Mouse (Mus musculus) limb, embryonic 10.5 days (tissue): ENCODE data around the gene Mia3. TPM values are rescaled to one million over a fixed set of nuclear protein-coding genes. Genes with fewer than 3 reads are reported as not detected.
"Not testable (repeated sequence)": the region's sequence is repeated elsewhere in the genome, so short reads cannot be mapped to it uniquely, and the experiment has no call there.

ENCODE experiments used
- DNase-seq: peaks from one replicate; pipeline ENCODE4 v3.0.0-alpha.2; 2017; ENCODE audit warnings: low spot score
- H3K27ac ChIP-seq: fragments of 300-500 bp; sonication (generic); 2 replicates; pipeline ENCODE4 v1.5.1; 2016; ENCODE audit warnings: mild to moderate bottlenecking
- H3K27me3 ChIP-seq: fragments of 300-500 bp; sonication (generic); 2 replicates; pipeline ENCODE4 v1.6.1; 2016; ENCODE audit warnings: low read depth, mild to moderate bottlenecking; ENCODE audit not compliant: poor library complexity, severe bottlenecking
- H3K36me3 ChIP-seq: fragments of 300-500 bp; sonication (generic); 2 replicates; pipeline ENCODE4 v1.6.1; 2016; ENCODE audit warnings: mild to moderate bottlenecking, moderate library complexity
- H3K4me1 ChIP-seq: fragments of 300-500 bp; sonication (generic); 2 replicates; pipeline ENCODE4 v1.6.1; 2016
- H3K4me3 ChIP-seq: fragments of 300-500 bp; sonication (generic); 2 replicates; pipeline ENCODE4 v1.5.1; 2016; ENCODE audit warnings: mild to moderate bottlenecking, moderate library complexity
- H3K9me3 ChIP-seq: fragments of 300-500 bp; sonication (generic); replicated peaks from 2 replicates; pipeline ENCODE4 v1.6.1; 2016; ENCODE audit warnings: mild to moderate bottlenecking
- WGBS: fragments of 180-500 bp; shearing (Covaris S2); methylation state at CpG from one replicate; pipeline ENCODE4 v1.1.7; 2016; 5-methylcytosine and 5-hydroxymethylcytosine counted together
- polyA plus RNA-seq: library from polyadenylated mRNA; unstranded; fragments of >200 nt; fragmentation: Nextera tagmentation; extraction: Ambion mirVana; gene quantifications from 2 replicates; pipeline ENCODE4 v1.2.1, GENCODE M21; 2016

Gene Mia3
- 79.3 and 103 TPM in 2 replicates for polyA plus RNA-seq

- peak; percentile 94 for DNase-seq
- WGBS, result 1% methylated on average over 51 of the region's 51 CpGs
- peak within 1 kb of the TSS; percentile 98 for H3K4me3 ChIP-seq
- peaks cover 23% of the 10 kb centered on the region for H3K4me1 ChIP-seq
- H3K36me3 ChIP-seq, result peaks cover 19% of the 10 kb centered on the region
- no peaks in the 10 kb centered on the region for H3K27me3 ChIP-seq
- H3K27ac ChIP-seq, result peak within 1 kb of the TSS; percentile 91
- H3K9me3 ChIP-seq, result no peaks in the 10 kb centered on the region
Observed at GRCm38 (mm10) chr1:183369427-183370014, at the start of gene Mia3. Gene Mia3, minus strand, starts transcription at chr1:183369553.

DNA sequence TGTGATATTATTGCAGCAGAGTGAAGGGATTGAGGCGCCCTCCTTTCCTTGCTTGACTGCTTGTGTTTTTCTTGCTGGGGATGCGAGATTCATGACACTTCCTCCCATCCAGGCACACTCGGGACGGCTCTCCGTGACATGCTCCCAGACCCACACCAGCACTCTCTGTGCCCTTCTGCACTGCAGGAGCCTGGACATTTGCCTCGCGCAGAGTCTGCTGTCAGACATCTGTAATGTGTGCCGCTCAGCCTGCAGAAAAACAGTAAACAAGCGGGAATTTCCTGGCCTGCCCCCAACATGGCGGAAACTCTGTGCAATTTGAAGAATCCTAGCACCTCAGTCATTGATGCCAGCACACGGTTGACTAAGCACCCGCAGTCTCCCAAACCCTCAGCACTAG, 48.5 kb upstream of the Mia3 start, which contains the start of gene Hhipl2:
Hhipl2 (plus strand) TSS at position 343 of the 400 bp plus-strand sequence.
- 0 out of 2 replicates have a peak, but pooled peaks cover 3% of the 10 kb centered on the region for H3K36me3 ChIP-seq
- DNase-seq, result no peak
- H3K27ac ChIP-seq, result no peak within 1 kb of the TSS
- WGBS, result 86% methylated on average over 12 of the region's 12 CpGs
- no peaks in the 10 kb centered on the region for H3K9me3 ChIP-seq
- H3K4me3 ChIP-seq, result no peak within 1 kb of the TSS
- H3K4me1 ChIP-seq, result no peaks in the 10 kb centered on the region
- no peaks in the 10 kb centered on the region for H3K27me3 ChIP-seq

GRCm38 (mm10) chr1:183414081-183414727, 44.9 kb upstream of the Mia3 start:
- Histone ChIP-seq H3K27ac (no peak overlapping the region), H3K4me1 (no peaks in the 10 kb centered on the region), H3K9me3 (no peaks in the 10 kb centered on the region), H3K36me3 (peaks cover 34% of the 10 kb centered on the region), H3K4me3 (no peak overlapping the region), H3K27me3 (no peaks in the 10 kb centered on the region)
- no peak for DNase-seq
- 92% methylated on average over 15 of the region's 15 CpGs for WGBS

DNA sequence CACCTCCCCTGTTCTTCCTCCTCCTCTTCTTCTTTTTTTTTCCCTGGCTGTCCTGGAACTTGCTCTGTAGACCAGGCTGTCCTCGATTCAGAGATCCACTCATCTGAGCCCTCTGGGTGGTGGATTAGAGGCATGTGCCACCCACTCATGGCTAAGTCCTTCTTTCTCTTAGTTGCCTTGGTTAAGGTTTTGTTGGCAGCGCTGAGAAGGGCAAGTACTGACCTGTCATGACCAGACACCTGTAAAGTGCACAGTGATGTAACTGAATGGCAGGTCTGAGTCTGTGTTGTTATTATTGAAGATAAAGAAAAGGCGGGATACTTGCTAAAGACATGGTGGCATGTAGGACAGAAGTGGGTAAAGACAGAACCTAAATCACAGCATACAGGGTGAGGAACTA, 34.0 kb upstream of the Mia3 start:
- no peak overlapping the region for H3K27ac ChIP-seq
- H3K4me3 ChIP-seq, result no peak overlapping the region
- H3K4me1 ChIP-seq, result no peaks in the 10 kb centered on the region
- H3K9me3 ChIP-seq, result no peaks in the 10 kb centered on the region
- no peaks in the 10 kb centered on the region for H3K27me3 ChIP-seq
- peaks cover 76% of the 10 kb centered on the region for H3K36me3 ChIP-seq
- DNase-seq, result no peak
- 90% methylated on average over 3 of the region's 3 CpGs for WGBS

GRCm38 (mm10) chr1:183388426-183389406, 19.4 kb upstream of the Mia3 start, which contains the start of gene Taf1a:
Gene Taf1a, plus strand, starts transcription at chr1:183388981.
- WGBS, result 6% methylated on average over 44 of the region's 44 CpGs
- Histone ChIP-seq H3K36me3 (peaks cover 28% of the 10 kb centered on the region), H3K9me3 (no peaks in the 10 kb centered on the region), H3K27me3 (0 out of 2 replicates have a peak, but pooled peaks cover 4% of the 10 kb centered on the region), H3K4me3 (peak within 1 kb of the TSS; percentile 77), H3K27ac (peak within 1 kb of the TSS; percentile 79), H3K4me1 (peaks cover 8% of the 10 kb centered on the region)
- peak; percentile 97 for DNase-seq

DNA sequence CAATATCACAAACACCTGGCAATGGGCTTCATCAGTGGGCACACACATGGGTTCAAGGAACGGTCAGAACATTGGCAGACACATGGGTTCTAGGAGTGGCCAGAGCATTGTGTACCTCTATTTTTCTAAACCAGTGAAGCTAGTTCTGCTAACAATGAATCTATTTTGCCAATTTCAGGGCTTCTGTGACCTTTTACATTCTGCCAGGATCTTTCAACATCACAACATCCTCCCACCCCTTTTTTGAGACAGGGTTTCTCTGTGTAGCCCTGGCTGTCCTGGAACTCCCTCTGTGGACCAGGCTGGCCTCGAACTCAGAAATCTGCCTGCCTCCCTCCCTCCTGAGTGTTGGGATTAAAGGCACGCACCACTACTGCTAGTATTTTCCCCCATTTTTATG, 18.1 kb upstream of the Mia3 start:
- not testable (repeated sequence) for H3K27me3 ChIP-seq, H3K4me3 ChIP-seq, H3K9me3 ChIP-seq, H3K4me1 ChIP-seq, H3K27ac ChIP-seq, DNase-seq
- WGBS, result 93% methylated on average over 3 of the region's 3 CpGs
- peaks cover 19% of the 10 kb centered on the region for H3K36me3 ChIP-seq

DNA sequence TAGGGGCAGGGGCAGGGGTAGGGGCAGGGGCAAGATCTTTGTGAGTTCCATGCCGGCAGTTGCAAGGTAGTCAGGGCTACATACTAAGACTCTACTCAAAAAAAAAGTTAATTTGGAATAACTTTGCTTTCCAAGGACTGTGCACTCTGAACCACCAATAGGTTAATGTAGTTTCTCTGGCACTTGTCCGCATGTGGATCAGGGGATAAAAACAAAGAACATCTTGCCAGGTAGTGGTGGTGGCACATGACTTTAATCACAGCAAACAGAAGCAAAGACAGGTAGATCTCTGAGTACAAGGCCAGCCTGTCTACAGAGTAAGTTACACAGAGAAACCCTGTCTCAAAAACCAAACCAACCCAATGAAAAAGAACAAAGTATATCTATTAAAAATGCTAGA, 13.3 kb upstream of the Mia3 start:
- Histone ChIP-seq H3K4me3 (no peak overlapping the region), H3K27ac (no peak overlapping the region), H3K27me3 (0 out of 2 replicates have a peak, but pooled peaks cover 4% of the 10 kb centered on the region), H3K36me3 (no peaks in the 10 kb centered on the region), H3K4me1 (no peaks in the 10 kb centered on the region), H3K9me3 (no peaks in the 10 kb centered on the region)
- DNase-seq, result no peak
- 85% methylated on average over 2 of the region's 2 CpGs for WGBS

- 79% methylated on average over 5 of the region's 5 CpGs for WGBS
- Histone ChIP-seq H3K4me3 (no peak overlapping the region), H3K4me1 (no peaks in the 10 kb centered on the region), H3K9me3 (no peaks in the 10 kb centered on the region), H3K36me3 (no peaks in the 10 kb centered on the region), H3K27me3 (0 out of 2 replicates have a peak, but pooled peaks cover 4% of the 10 kb centered on the region), H3K27ac (no peak overlapping the region)
- DNase-seq, result no peak
Observed at GRCm38 (mm10) chr1:183381816-183382215, 12.5 kb upstream of the Mia3 start.

DNA sequence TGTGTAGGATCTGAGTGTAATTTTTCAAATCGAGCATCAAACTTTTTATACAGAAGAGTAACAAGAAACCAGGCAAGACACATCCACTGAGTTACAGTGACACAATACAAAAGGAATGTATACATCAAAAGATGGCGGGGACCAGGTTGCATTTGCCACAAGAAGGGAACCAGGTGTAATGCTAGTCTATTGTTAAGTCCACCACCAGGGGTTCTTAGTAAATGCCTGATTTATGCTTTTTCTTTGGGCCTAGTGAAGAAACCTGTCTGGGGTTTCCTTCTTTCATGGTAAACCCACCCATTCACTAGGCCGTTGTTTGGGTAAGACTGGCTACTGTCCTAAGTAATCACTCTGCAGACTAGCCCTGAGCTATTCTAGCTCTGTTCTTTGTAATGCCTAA, 10.0 kb upstream of the Mia3 start:
- 89% methylated on average over 3 of the region's 3 CpGs for WGBS
- DNase-seq, result not testable (repeated sequence)

GRCm38 (mm10) chr1:183378321-183378941, 9.1 kb upstream of the Mia3 start:
- Histone ChIP-seq H3K9me3 (0 out of 2 replicates have a peak, but pooled peaks cover 2% of the 10 kb centered on the region), H3K27ac (no peak overlapping the region), H3K27me3 (no peaks in the 10 kb centered on the region), H3K4me1 (no peaks in the 10 kb centered on the region), H3K36me3 (no peaks in the 10 kb centered on the region), H3K4me3 (no peak overlapping the region)
- DNase-seq, result no peak
- 90% methylated on average over 10 of the region's 10 CpGs for WGBS

More for the DNA sequence above, 10.0 kb upstream of the Mia3 start:
- not testable (repeated sequence) for H3K36me3 ChIP-seq, H3K9me3 ChIP-seq, H3K4me3 ChIP-seq, H3K27me3 ChIP-seq, H3K27ac ChIP-seq, H3K4me1 ChIP-seq

DNA sequence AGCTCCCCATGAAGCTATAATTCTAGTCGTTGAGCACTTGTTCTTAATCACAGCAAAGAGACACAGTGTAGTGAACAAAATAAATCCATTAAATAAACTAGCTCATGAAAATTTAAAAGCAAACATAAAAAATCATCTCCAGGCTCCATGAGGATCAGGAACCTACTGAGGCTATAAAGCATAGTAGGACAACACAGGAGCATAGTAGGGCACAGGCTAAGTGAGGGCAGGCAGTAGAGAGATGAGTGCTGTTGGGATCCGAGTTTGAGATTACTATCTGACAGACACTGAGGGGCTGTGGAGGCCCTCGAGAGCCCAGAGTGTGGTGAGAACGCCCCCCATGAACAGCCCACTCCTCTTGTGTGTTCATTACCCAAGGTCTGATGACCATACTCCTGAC, 7.7 kb upstream of the Mia3 start:
- no peaks in the 10 kb centered on the region for H3K36me3 ChIP-seq
- no peak overlapping the region for H3K4me3 ChIP-seq
- no peaks in the 10 kb centered on the region for H3K27me3 ChIP-seq
- H3K27ac ChIP-seq, result no peak overlapping the region
- no peaks in the 10 kb centered on the region for H3K4me1 ChIP-seq
- DNase-seq, result no peak
- 69% methylated on average over 4 of the region's 4 CpGs for WGBS
- 0 out of 2 replicates have a peak, but pooled peaks cover 2% of the 10 kb centered on the region for H3K9me3 ChIP-seq

DNA sequence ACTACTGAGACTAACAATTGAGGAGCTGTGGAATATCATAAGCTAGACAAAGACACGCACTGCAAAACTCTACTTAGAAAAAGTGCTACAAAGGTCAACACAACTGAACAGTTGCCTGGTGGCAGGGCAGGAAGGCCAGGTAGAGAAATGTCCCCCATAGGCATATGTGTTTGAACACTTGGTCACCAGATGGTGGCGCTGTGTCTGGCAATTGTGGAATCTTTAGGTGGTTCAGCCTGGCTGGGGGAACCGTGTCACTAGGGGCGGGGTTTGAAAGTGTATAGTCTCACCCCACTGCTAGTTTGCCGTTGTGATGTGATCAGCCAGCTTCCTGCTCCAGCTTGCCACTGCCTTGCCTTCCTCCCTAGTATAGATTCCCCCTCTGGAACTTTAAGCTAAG, 5.4 kb upstream of the Mia3 start:
- no peaks in the 10 kb centered on the region for H3K36me3 ChIP-seq
- H3K9me3 ChIP-seq, result 0 out of 2 replicates have a peak, but pooled peaks cover 2% of the 10 kb centered on the region
- DNase-seq, result no peak
- H3K4me1 ChIP-seq, result peaks cover 6% of the 10 kb centered on the region; the same call in 1 of the 2 replicates
- H3K27ac ChIP-seq, result no peak overlapping the region
- WGBS, result 74% methylated on average over 5 of the region's 5 CpGs
- no peaks in the 10 kb centered on the region for H3K27me3 ChIP-seq
- H3K4me3 ChIP-seq, result no peak overlapping the region
